Comparison of ENCODE assay signal across 13 mouse cellular contexts in the genomic region with DNA sequence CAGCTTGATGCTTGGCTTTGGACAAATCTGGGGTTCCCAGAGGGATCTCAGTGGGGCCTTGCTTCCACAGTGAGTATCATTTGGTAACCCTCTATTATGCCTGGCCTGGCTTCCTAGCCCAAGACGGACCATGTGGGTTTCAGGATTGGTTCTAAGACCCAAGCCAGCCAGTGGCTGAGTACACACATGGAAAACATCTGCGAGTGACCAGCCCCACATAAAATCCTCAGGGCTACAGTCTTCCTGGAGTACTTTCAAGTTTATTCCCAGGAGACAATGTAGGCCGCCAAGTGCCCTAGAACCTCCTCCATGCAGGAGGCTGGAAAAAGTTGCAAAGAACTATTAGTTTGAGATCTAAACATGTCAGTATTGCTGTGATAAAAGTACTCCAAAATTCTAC.
DNase-seq lines count a peak whose midpoint lies in the region; ATAC-seq and TF ChIP-seq lines count a peak whose summit lies in the region.
"Had no signal": no experiment of that assay in that cellular context is flagged by ENCODE, and none has a peak within 500 bp of the region (broad histone marks: within the 10 kb centered on the region; RNA-seq: fewer than 3 reads in every experiment).

No protein-coding gene starts in this region.

- H3K36me3 ChIP-seq in lung, embryonic 16.5 days (ENCODE audit: control insufficient read depth, insufficient read depth, low read length) = peaks cover 17% of the 10 kb centered on the region
- no peaks in the 10 kb centered on the region for H3K36me3 ChIP-seq in stomach, embryonic 16.5 days (ENCODE audit: control insufficient read depth, insufficient read depth, low read length)

- H3K9me3 ChIP-seq in lung, embryonic 16.5 days (ENCODE audit: control insufficient read depth, low read length) = no peaks in the 10 kb centered on the region
- no peaks in the 10 kb centered on the region for H3K9me3 ChIP-seq in stomach, embryonic 16.5 days (replicated peaks; ENCODE audit: control insufficient read depth, low read length)
- H3K9me3 ChIP-seq: lung, embryonic 15.5 days had no signal

- H3K27ac ChIP-seq in lung, embryonic 16.5 days (ENCODE audit: low read length) = peak overlapping the region; percentile 33; the same call in 1 of the 2 replicates
- peak overlapping the region; percentile 83 for H3K27ac ChIP-seq in stomach, embryonic 16.5 days (ENCODE audit: low read length)
- H3K27ac ChIP-seq: lung, embryonic 15.5 days had no signal

- no peak for TF ChIP-seq POLR2A in lung, adult 2 months (IDR thresholded peaks at IDR 0.05; ENCODE audit: borderline replicate concordance, extremely low read depth, low read depth, low read length)

- H3K4me3 ChIP-seq in lung, embryonic 16.5 days (ENCODE audit: low read length) = no peak overlapping the region
- no peak overlapping the region for H3K4me3 ChIP-seq in lung, adult 2 months (replicated peaks; ENCODE audit: extremely low read depth, low read depth, low read length)
- H3K4me3 ChIP-seq in stomach, embryonic 16.5 days (replicated peaks; ENCODE audit: low read length) = no peak overlapping the region
- H3K4me3 ChIP-seq: erythroblast, embryonic 14.5 days; lung, embryonic 15.5 days had no signal

- TF ChIP-seq CTCF in lung, adult 2 months (IDR thresholded peaks at IDR 0.05; ENCODE audit: insufficient read depth, low read length) = no peak

- H3K4me2 ChIP-seq in lung, embryonic 16.5 days (ENCODE audit: low read depth, low read length) = no peak overlapping the region
- no peak overlapping the region for H3K4me2 ChIP-seq in stomach, embryonic 16.5 days (ENCODE audit: low read depth, low read length)
- H3K4me2 ChIP-seq: lung, embryonic 15.5 days had no signal

- peaks cover 16% of the 10 kb centered on the region for H3K4me1 ChIP-seq in lung, embryonic 16.5 days (replicated peaks; ENCODE audit: control insufficient read depth, insufficient read depth, low read length)
- peaks cover 11% of the 10 kb centered on the region for H3K4me1 ChIP-seq in lung, adult 2 months (ENCODE audit: control insufficient read depth, insufficient read depth, low read length)
- peaks cover 17% of the 10 kb centered on the region for H3K4me1 ChIP-seq in stomach, embryonic 16.5 days (ENCODE audit: control insufficient read depth, insufficient read depth, low read length)

- no peak for ATAC-seq in lung, embryonic 16.5 days (ENCODE audit: low read depth)
- no peak for ATAC-seq in stomach, embryonic 16.5 days (ENCODE audit: insufficient read depth, low FRiP score)

- WGBS in lung, embryonic 16.5 days = 75% methylated on average over 3 of the region's 3 CpGs
- WGBS in lung, adult 2 months = 72% methylated on average over 3 of the region's 3 CpGs
- 55% methylated on average over 3 of the region's 3 CpGs for WGBS in stomach, embryonic 16.5 days

- no peaks in the 10 kb centered on the region for H3K27me3 ChIP-seq in lung, embryonic 16.5 days (ENCODE audit: control insufficient read depth, insufficient read depth, low read depth, low read length)
- H3K27me3 ChIP-seq in stomach, embryonic 16.5 days (ENCODE audit: control insufficient read depth, insufficient read depth, low read length) = no peaks in the 10 kb centered on the region
- H3K27me3 ChIP-seq: lung, embryonic 15.5 days had no signal

- DNase-seq in lung, adult 2 months = no peak
- peak; percentile 86 for DNase-seq in heart, adult 8-10 months (ENCODE audit: low spot score)
- peak; percentile 31 to 57 for DNase-seq in kidney, postnatal 25 days
- no peak for DNase-seq in retina, postnatal 1 day
- no peak for DNase-seq in left cerebral cortex, adult 11 months (ENCODE audit: low spot score)
- no peak for DNase-seq in layer of hippocampus, adult 8-10 months (ENCODE audit: low spot score in 2 of 2)
- DNase-seq: adrenal gland, adult 2 months; cerebellum, adult 9-10 months; thymus, postnatal 25 days had no signal

- no peak overlapping the region for H3K9ac ChIP-seq in lung, embryonic 16.5 days (ENCODE audit: low read length)
- H3K9ac ChIP-seq in stomach, embryonic 16.5 days (ENCODE audit: low read length) = no peak overlapping the region
- H3K9ac ChIP-seq: lung, embryonic 15.5 days had no signal

Comparison
In these comparisons a context has a peak if more than half of its experiments do, and no peak if none do; other contexts are left out.
1. DNase-seq: peak in heart, adult 8-10 months (single experiment) and kidney, postnatal 25 days (2 of 2); none in lung, adult 2 months (single experiment), retina, postnatal 1 day (single experiment), left cerebral cortex, adult 11 months (single experiment) and layer of hippocampus, adult 8-10 months (0 of 2).